Mouse (Mus musculus) right cerebral cortex, postnatal 25 days (tissue): ENCODE measurements around the gene Fam129c.

ENCODE experiments used
- DNase-seq: peaks from one replicate; pipeline ENCODE4 v3.0.0; 2022

Fam129c gene

DNA sequence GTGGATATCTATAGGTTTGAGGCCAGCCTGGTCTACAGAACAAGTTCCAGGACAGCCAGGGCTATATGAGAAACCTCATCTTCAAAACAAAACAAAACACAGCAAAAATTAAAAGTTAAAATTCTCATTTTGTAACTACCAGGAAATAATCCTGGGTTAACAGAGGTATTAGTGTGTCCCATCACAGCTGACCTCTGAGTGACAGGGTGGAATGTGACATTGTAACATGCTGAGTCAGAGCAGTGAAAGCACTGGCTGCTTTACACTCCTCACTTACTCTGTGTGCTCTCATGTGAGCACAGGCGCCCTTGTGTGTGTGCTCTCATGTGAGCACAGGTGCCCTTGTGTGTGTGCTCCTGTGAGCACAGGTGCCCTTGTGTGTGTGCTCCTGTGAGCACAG, 22.4 kb upstream of the Fam129c start:
- no peak for DNase-seq

GRCm38 (mm10) chr8:71577856-71578387, 19.5 kb upstream of the Fam129c start:
- no peak for DNase-seq

GRCm38 (mm10) chr8:71579009-71579408, 18.4 kb upstream of the Fam129c start:
- DNase-seq, result no peak

DNA sequence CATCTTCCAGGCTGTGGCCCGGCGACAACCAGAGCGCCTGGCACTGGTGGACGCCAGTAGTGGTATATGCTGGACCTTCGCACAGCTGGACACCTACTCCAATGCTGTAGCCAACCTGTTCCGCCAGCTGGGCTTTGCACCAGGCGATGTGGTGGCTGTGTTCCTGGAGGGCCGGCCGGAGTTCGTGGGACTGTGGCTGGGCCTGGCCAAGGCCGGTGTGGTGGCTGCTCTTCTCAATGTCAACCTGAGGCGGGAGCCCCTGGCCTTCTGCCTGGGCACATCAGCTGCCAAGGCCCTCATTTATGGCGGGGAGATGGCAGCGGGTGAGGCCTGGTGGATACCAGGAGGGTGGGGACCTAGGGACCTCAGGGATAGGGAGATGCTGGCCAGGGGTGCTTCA, 18.0 kb upstream of the Fam129c start:
- DNase-seq, result no peak

- DNase-seq, result no peak
Observed at GRCm38 (mm10) chr8:71580201-71580600, 17.2 kb upstream of the Fam129c start.

- no peak for DNase-seq
Observed at GRCm38 (mm10) chr8:71586891-71587290, 10.6 kb upstream of the Fam129c start.

GRCm38 (mm10) chr8:71588762-71589161, 8.7 kb upstream of the Fam129c start:
- DNase-seq, result no peak

DNA sequence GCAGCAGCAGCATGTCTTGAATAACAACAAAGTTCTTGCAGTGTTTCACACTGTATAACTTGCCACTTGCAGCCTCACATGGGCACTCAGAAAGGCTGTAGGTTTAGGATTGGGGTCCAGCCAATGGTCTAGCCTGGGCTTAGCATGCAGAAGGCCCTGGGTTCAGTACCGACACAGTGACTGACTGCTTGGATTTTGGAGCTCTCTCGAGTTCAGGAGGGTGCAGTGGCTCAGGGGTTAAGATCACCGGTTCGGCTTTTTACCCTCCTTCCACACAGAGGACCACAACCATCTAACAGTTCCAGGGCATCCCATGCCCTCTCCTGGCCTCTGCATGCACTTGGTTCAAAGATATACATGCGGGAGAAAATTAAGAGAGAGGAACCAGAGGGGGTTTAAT, 6.4 kb upstream of the Fam129c start:
- no peak for DNase-seq

DNA sequence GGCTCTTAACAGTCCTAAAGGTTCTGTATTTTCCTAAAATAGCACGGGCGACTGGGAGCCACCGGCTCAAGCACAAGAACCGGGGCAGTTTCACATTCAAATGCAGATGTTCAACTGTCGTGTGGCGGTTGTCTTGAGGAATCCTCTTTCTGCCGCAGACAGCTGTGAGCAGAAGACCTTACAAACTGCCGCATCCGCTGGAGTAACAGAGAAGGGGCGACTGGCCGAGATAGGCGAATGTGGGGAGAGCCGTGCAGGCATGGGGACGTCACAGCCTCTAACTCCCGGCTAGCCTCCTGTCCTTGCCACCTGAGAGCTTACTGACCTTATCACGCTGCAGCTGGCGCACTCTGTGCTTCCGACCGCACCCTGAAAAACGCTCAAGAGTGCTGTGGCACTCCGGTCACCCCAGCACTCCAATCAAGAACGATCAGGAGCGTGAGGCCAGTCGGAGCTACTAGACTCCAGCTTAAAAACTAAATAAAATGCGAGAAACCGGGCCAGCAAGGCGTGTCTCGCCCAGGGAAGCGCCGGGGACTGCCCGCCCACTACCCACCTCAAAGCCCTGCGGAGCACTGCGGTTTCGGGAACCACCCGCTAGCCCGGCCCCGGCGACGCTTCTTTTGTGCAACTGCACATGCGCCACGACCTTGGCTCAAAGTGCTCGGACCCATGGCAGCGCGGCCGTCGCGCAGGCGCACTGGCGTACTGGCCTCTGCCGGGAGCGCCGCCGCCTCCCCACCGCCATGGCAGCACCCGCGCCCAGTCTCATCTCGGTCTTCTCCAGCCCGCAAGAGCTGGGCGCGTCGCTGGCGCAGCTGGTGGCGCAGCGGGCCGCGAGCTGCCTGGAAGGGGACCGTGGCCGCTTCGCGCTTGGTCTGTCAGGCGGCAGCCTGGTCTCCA, 5.7 kb upstream of the Fam129c start, which contains the start of gene Pgls:
Gene Pgls (plus strand): TSS at position 706 of the 903 bp plus-strand sequence.
- peak; percentile 98 for DNase-seq

- peak; percentile 92 for DNase-seq
Observed at GRCm38 (mm10) chr8:71592374-71593170, 4.9 kb upstream of the Fam129c start.

GRCm38 (mm10) chr8:71593556-71594323, 3.7 kb upstream of the Fam129c start:
- no peak for DNase-seq

DNA sequence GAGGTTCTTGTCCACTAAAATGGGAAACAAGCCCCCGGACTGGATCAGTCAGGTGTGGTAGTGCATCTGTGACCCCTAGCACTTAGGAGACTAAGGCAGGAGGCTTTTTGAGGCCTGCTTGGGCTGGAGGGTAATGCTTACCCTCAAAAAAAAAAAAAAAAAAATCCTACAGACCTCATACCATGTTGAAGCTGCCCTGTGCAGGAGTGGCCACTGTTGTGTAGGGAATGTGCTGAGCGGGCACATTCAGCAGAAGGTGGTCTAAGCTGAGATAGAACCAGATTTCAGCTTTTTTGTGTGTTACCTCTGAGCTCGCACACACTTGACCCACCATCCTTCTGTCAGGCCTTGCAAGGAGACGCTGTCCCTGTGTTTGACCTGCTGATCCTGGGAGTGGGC, 3.1 kb upstream of the Fam129c start:
- no peak for DNase-seq

DNA sequence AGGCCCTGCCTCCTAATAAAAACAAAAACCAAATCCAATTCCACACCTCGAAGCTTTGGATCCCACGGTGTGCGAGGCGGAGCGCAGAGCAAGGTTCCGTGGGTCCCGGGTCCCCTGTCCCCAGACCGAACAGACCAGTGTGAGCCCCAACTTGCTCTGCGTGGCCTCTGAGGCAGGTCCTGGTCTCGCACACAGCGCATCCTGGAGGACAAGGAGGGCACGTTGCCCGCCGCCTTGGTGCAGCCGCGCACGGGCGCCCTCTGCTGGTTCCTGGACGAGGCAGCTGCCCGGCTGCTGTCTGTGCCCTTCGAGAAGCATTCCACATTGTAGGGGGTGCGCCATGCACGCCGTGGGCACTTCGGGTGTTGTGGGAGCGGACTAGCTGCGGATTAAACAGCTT, 1.6 kb upstream of the Fam129c start:
- DNase-seq, result peak; percentile 87

DNA sequence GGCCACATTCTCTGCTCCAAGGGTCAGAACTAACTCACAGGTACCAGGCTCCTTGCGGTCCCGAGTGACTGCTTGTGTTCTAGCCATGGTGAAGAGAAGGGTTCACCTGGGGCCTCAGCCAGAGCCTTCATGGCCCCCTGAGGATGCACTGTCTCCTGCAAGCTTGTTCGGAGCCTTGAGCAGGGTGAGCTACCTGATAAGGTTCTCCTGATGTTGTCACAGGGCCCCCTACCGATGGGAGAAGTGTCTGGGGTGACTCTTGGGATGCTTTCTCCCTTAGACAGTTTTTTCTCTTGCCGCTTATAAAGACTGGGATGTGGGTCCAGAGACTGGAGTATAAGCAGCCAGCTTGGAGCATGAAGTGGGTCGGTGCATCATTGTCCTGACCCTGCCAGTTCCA, 1.1 kb upstream of the Fam129c start:
- no peak for DNase-seq

- DNase-seq, result no peak
Observed at GRCm38 (mm10) chr8:71596798-71597197, 650 bp upstream of the Fam129c start.

DNA sequence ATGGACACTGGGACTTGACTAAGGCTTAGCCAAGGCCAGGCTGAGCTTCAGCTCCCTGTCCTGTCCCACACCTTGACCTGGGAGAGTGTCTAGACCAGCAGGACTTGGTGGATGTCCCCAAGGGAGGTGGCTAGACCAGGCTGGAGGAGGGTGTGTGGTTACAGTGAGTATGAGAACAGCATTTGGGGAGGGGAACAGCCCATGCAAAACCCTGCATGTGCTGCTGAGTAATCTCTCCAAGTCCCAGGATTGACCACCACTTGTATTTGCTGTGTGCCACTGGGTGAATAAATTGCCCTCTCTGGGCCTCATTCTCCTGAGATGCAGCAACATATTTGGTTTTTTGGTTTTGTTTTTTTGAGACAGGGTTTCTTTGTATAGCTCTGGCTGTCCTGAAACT, 927 bp downstream of the Fam129c start:
- DNase-seq, result no peak

- no peak for DNase-seq
Observed at GRCm38 (mm10) chr8:71598841-71599240, 1.4 kb downstream of the Fam129c start.

DNA sequence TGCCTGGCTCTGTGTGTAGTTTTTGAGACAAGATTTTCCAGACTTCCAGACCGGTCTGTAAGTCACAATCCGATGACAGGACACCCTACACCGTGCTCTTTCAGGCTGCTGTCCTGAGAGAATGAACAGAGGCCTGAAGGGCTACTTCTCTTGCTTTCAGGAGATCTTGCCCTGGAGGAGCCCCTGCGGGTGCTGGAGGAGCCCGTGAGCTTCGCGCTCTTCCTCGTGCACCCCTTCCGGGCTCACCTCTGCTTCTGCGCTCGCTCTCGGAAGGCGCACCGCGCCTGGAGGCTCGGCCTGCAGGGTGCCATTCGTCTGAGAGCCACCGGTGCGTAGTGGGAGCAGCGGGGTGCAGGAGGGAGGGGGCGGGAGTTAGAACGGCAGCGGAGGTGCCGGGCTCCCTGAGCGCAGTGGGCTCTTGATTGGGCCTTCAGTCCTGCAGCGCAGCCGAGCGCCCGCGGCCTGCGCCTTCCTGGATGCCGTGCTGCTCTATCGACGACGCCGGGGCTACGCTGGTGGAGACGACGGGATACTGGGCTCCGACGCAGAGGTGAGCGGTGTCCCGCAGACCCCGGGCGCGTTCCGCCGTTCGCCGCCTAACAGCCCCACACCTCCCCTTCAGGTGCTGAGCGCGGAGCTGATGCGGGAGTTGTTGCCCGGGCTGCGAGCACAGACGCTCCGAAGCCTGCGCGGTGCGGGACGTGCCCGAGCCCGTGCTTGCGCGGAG, 4.7 kb downstream of the Fam129c start:
- no peak for DNase-seq

DNA sequence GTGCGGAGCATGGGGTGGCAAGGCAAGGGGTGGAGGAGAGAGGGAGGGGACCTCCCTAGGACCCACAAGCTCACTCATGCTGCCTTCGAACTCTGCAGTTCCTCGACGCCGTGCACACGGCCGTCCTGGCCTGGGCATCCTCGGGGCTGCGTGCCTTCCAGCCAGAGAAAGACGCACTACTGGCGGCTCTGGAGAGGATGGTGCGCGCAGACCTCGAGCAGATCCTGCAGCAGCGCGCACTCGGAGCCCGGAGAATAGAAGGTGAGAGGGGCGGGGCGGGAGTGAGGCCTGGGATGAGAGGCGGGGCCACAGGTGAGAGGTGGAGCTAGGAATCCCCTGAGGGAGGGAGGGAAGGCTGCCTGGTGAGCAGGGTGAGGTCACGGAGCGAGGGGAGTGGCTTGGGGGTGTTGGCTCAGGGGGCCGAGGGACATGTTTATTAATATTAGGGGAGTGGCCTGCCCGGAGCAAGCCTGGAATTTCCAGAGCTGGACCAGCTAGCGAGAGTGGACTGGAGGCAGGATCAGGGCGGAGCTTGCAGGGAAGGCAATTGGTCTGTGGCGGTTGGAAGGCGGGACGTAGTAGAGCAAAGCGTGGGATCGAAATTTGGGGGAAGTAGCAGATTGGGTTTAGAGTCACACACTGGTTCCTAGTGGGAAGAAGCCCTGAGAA, 5.4 kb downstream of the Fam129c start:
- no peak for DNase-seq

GRCm38 (mm10) chr8:71604021-71604420, 6.6 kb downstream of the Fam129c start:
- no peak for DNase-seq

DNA sequence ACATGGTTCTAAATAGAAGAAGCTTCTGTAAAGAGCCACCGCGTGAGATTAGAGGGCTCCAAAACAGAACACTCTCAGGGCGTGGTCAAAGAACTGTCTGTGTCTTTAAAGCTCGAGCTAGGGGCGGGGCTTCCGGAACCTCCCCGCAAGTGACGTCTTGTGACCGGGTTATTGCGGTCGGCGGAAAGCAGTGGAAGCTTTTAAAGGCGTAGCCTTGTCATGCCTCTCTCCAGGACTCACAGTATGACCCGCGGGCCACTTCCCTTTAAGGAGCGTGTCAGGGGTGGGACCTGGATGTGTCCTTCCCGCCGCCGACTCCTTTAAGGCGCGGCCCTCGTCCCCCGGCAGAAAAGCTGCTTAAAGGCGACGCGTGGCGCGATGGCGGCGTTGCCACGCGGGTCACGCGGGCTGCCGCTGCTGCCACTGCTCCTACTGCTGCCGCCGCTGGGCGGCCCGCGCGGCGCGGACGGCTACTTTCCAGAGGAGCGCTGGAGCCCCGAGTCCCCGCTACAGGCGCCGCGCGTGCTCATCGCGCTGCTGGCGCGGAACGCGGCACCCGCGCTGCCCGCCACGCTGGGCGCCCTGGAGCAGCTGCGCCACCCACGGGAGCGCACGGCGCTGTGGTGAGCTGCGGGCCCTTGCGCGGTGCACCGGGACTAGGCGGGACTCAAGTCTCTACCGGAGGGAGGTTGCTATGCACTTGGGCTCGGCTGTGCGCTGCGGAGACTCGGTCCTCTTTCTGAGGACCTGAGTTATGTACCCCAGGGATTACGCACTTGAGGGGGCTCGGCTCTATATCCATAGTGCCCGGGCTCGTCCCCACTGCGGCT, 13.6 kb downstream of the Fam129c start, which contains the start of gene Colgalt1:
Gene Colgalt1 (plus strand): TSS at position 177 of the 830 bp plus-strand sequence.
- DNase-seq, result peak; percentile 97
